In genomic region chr12:12313919-12314318, GRCm38 (mm10) we compare ENCODE assay signal across 18 mouse cellular contexts. TPM values are rescaled to one million over a fixed set of nuclear protein-coding genes. Genes with fewer than 3 reads are reported as not detected.
DNase-seq lines count a peak whose midpoint lies in the region; ATAC-seq and TF ChIP-seq lines count a peak whose summit lies in the region.
"Had no signal": no experiment of that assay in that cellular context is flagged by ENCODE, and none has a peak within 500 bp of the region (broad histone marks: within the 10 kb centered on the region; RNA-seq: fewer than 3 reads in every experiment).

No protein-coding gene starts in this region.

- H3K9me3 ChIP-seq in hindbrain, embryonic 10.5 days: no peaks in the 10 kb centered on the region
- no peaks in the 10 kb centered on the region for H3K9me3 ChIP-seq in hindbrain, embryonic 11.5 days (ENCODE audit: control insufficient read depth, low read length)
- H3K9me3 ChIP-seq in hindbrain, embryonic 15.5 days: no peaks in the 10 kb centered on the region
- no peaks in the 10 kb centered on the region for H3K9me3 ChIP-seq in midbrain, embryonic 14.5 days (ENCODE audit: control insufficient read depth, low read length)
- H3K9me3 ChIP-seq: heart, embryonic 12.5 days; limb, embryonic 15.5 days; liver, embryonic 15.5 days had no signal

- no peak overlapping the region for H3K4me2 ChIP-seq in hindbrain, embryonic 11.5 days (replicated peaks; ENCODE audit: low read depth, low read length)
- H3K4me2 ChIP-seq in hindbrain, embryonic 15.5 days: no peak overlapping the region
- no peak overlapping the region for H3K4me2 ChIP-seq in midbrain, embryonic 14.5 days (ENCODE audit: low read length)
- H3K4me2 ChIP-seq: heart, embryonic 12.5 days; limb, embryonic 15.5 days; liver, embryonic 15.5 days had no signal

- H3K4me3 ChIP-seq in hindbrain, embryonic 10.5 days: no peak overlapping the region
- H3K4me3 ChIP-seq in hindbrain, embryonic 11.5 days (ENCODE audit: low read depth, low read length): no peak overlapping the region
- H3K4me3 ChIP-seq in hindbrain, embryonic 15.5 days: no peak overlapping the region
- H3K4me3 ChIP-seq in midbrain, embryonic 14.5 days (replicated peaks; ENCODE audit: low read depth, low read length): no peak overlapping the region
- H3K4me3 ChIP-seq: heart, embryonic 12.5 days; limb, embryonic 15.5 days; liver, embryonic 15.5 days had no signal

- no peaks in the 10 kb centered on the region for H3K27me3 ChIP-seq in hindbrain, embryonic 10.5 days (ENCODE audit: insufficient read depth, poor library complexity, severe bottlenecking)
- H3K27me3 ChIP-seq in hindbrain, embryonic 11.5 days (ENCODE audit: control insufficient read depth, insufficient read depth, low read length): no peaks in the 10 kb centered on the region
- H3K27me3 ChIP-seq in hindbrain, embryonic 15.5 days: no peaks in the 10 kb centered on the region
- no peaks in the 10 kb centered on the region for H3K27me3 ChIP-seq in midbrain, embryonic 14.5 days (ENCODE audit: control insufficient read depth, insufficient read depth, low read length)
- H3K27me3 ChIP-seq: heart, embryonic 12.5 days; limb, embryonic 15.5 days; liver, embryonic 15.5 days had no signal

- no peak overlapping the region for H3K9ac ChIP-seq in hindbrain, embryonic 11.5 days (ENCODE audit: low read depth, low read length)
- H3K9ac ChIP-seq in hindbrain, embryonic 15.5 days: no peak overlapping the region
- H3K9ac ChIP-seq in midbrain, embryonic 14.5 days (replicated peaks; ENCODE audit: low read length): no peak overlapping the region
- H3K9ac ChIP-seq: heart, embryonic 12.5 days; limb, embryonic 15.5 days; liver, embryonic 15.5 days had no signal

- WGBS in hindbrain, embryonic 10.5 days: 77% methylated on average over 4 of the region's 4 CpGs
- WGBS in hindbrain, embryonic 11.5 days: 75% methylated on average over 4 of the region's 4 CpGs
- 62% methylated on average over 4 of the region's 4 CpGs for WGBS in hindbrain, embryonic 15.5 days
- 76% methylated on average over 4 of the region's 4 CpGs for WGBS in midbrain, embryonic 14.5 days

- ATAC-seq in hindbrain, embryonic 11.5 days (ENCODE audit: low FRiP score): no peak
- ATAC-seq in hindbrain, embryonic 15.5 days (ENCODE audit: low FRiP score, low read depth): no peak
- ATAC-seq in midbrain, embryonic 14.5 days (ENCODE audit: low FRiP score, low TSS enrichment): no peak

- H3K27ac ChIP-seq in hindbrain, embryonic 10.5 days: peak overlapping the region; percentile 50
- no peak overlapping the region for H3K27ac ChIP-seq in hindbrain, embryonic 11.5 days (ENCODE audit: low read depth, low read length)
- H3K27ac ChIP-seq in hindbrain, embryonic 15.5 days (replicated peaks): peak overlapping the region; percentile 68
- peak overlapping the region; percentile 70; the same call in 1 of the 2 replicates for H3K27ac ChIP-seq in midbrain, embryonic 14.5 days (replicated peaks; ENCODE audit: low read depth, low read length)
- H3K27ac ChIP-seq: limb, embryonic 15.5 days; liver, embryonic 15.5 days; macrophage had no signal

- no peak for DNase-seq in hindbrain, embryonic 10.5 days (ENCODE audit: low spot score)
- no peak for DNase-seq in hindbrain, embryonic 11.5 days (ENCODE audit: low spot score)
- DNase-seq in brain, embryonic 14.5 days (ENCODE audit: low read depth): peak; percentile 40
- no peak for DNase-seq in midbrain, embryonic 14.5 days
- DNase-seq in right cerebral cortex, postnatal 10 days (ENCODE audit: low spot score in 2 of 2): no peak
- DNase-seq in thymus, postnatal 14 days: no peak
- no peak for DNase-seq in kidney, adult 18-20 months
- DNase-seq: gastrocnemius, postnatal 10 days; heart, adult 11 months; kidney, adult 9 months; layer of hippocampus, postnatal 36 days; right cerebral cortex, postnatal 14 days; spleen, adult 18-20 months had no signal

- H3K36me3 ChIP-seq in hindbrain, embryonic 10.5 days: no peaks in the 10 kb centered on the region
- no peaks in the 10 kb centered on the region for H3K36me3 ChIP-seq in hindbrain, embryonic 11.5 days (ENCODE audit: control insufficient read depth, insufficient read depth, low read length)
- no peaks in the 10 kb centered on the region for H3K36me3 ChIP-seq in hindbrain, embryonic 15.5 days
- no peaks in the 10 kb centered on the region for H3K36me3 ChIP-seq in midbrain, embryonic 14.5 days (ENCODE audit: control insufficient read depth, insufficient read depth, low read length)
- H3K36me3 ChIP-seq: heart, embryonic 12.5 days; limb, embryonic 15.5 days; liver, embryonic 15.5 days had no signal

- no peak for TF ChIP-seq POLR2A in brain, embryonic 14.5 days (IDR thresholded peaks at IDR 0.05; ENCODE audit: borderline replicate concordance, extremely low read depth, insufficient read depth, insufficient read length, poor library complexity, severe bottlenecking)

- peaks cover 39% of the 10 kb centered on the region for H3K4me1 ChIP-seq in hindbrain, embryonic 10.5 days (replicated peaks)
- no peaks in the 10 kb centered on the region for H3K4me1 ChIP-seq in hindbrain, embryonic 11.5 days (replicated peaks; ENCODE audit: control insufficient read depth, insufficient read depth, low read length)
- H3K4me1 ChIP-seq in hindbrain, embryonic 15.5 days (replicated peaks): peaks cover 36% of the 10 kb centered on the region
- H3K4me1 ChIP-seq in midbrain, embryonic 14.5 days (ENCODE audit: control insufficient read depth, insufficient read depth, low read length): peaks cover 10% of the 10 kb centered on the region
- H3K4me1 ChIP-seq: limb, embryonic 15.5 days; liver, embryonic 15.5 days had no signal

- TF ChIP-seq CTCF in brain, embryonic 14.5 days (IDR thresholded peaks at IDR 0.05; ENCODE audit: borderline replicate concordance, extremely low read depth, insufficient read depth, insufficient read length): no peak

RNA-seq across cellular contexts. Expression of gene Fam49a, which starts 52.0 kb away (rescaled TPM):
- 9.0 and 13.4 TPM in 2 replicates for polyA plus RNA-seq in hindbrain, embryonic 10.5 days (2016; fragmentation: Nextera tagmentation; extraction: Ambion mirVana)
- polyA plus RNA-seq in hindbrain, embryonic 11.5 days (2014; fragmentation: Nextera tagmentation; extraction: Ambion mirVana): 24.1 and 26.6 TPM in 2 replicates
- 24.6 and 28.4 TPM in 2 replicates for polyA plus RNA-seq in brain, embryonic 14.5 days (2012; rRNA removed)
- polyA plus RNA-seq in hindbrain, embryonic 15.5 days (2015; fragmentation: Nextera tagmentation; extraction: Ambion mirVana): 47.0 and 57.8 TPM in 2 replicates
- 48.6 and 57.0 TPM in 2 replicates for polyA plus RNA-seq in midbrain, embryonic 14.5 days (2014; fragmentation: Nextera tagmentation; extraction: Ambion mirVana)
